10 mouse cellular contexts compared by ENCODE assay signal in the genomic region with DNA sequence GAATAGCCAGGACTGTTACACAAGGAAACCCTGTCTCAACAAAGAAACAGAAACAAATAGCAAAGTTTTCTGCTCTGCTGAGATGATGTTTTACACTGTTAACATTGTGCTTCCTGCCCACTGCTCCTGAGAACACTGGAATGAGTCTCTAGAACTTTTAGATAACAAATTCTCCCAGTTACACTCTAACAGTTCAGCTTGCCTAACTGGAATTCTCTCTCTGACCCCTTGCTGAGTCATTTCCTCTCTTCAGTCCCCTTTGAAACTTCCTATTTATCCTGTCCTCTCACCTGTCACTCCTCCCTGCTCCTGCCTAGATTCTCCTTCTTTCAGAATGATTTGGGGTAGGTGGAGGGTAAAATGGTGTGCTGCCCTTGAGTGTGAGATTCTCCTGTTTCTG. TPM values are rescaled to one million over a fixed set of nuclear protein-coding genes. Genes with fewer than 3 reads are reported as not detected.
A peak's percentile ranks its signal among the peaks of the same experiment; 100 is the strongest.
DNase-seq lines count a peak whose midpoint lies in the region; ATAC-seq and TF ChIP-seq lines count a peak whose summit lies in the region.
"Had no signal": no experiment of that assay in that cellular context is flagged by ENCODE, and none has a peak within 500 bp of the region (broad histone marks: within the 10 kb centered on the region; RNA-seq: fewer than 3 reads in every experiment).

No protein-coding gene starts in this region.

- intact Hi-C loops in heart, adult 2 months (cut with DNase I), result no loop called here
- intact Hi-C loops in heart, postnatal 10 days (cut with DNase I), result no loop called here

- ATAC-seq in midbrain, embryonic 16.5 days, result no peak
- ATAC-seq: midbrain, embryonic 13.5 days had no signal

- TF ChIP-seq CTCF in heart, adult 2 months (IDR thresholded peaks at IDR 0.05), result no peak
- TF ChIP-seq CTCF in liver, adult 2 months (IDR thresholded peaks at IDR 0.05; ENCODE audit: low read depth, low read length), result no peak

- H3K9me3 ChIP-seq in midbrain, embryonic 16.5 days (replicated peaks; ENCODE audit: control insufficient read depth, low read length, poor library complexity, severe bottlenecking), result no peaks in the 10 kb centered on the region
- H3K9me3 ChIP-seq: hindbrain, embryonic 13.5 days; midbrain, embryonic 13.5 days had no signal

- TF ChIP-seq EP300 in heart, adult 2 months (IDR thresholded peaks at IDR 0.05; ENCODE audit: insufficient read depth, low read depth, low read length), result no peak

- no peak overlapping the region for H3K9ac ChIP-seq in heart, adult 2 months (ENCODE audit: low read depth, low read length)
- no peak overlapping the region for H3K9ac ChIP-seq in liver, adult 2 months (ENCODE audit: low read depth, low read length)
- H3K9ac ChIP-seq in midbrain, embryonic 16.5 days (ENCODE audit: low read depth, low read length), result no peak overlapping the region
- H3K9ac ChIP-seq: hindbrain, embryonic 13.5 days; midbrain, embryonic 13.5 days had no signal

- no peaks in the 10 kb centered on the region for H3K27me3 ChIP-seq in heart, adult 2 months (ENCODE audit: control insufficient read depth, insufficient read depth, low read length)
- no peaks in the 10 kb centered on the region for H3K27me3 ChIP-seq in liver, adult 2 months (ENCODE audit: control insufficient read depth, insufficient read depth, low read length)
- no peaks in the 10 kb centered on the region for H3K27me3 ChIP-seq in myocyte (ENCODE audit: control insufficient read depth, insufficient read depth, insufficient read length)
- H3K27me3 ChIP-seq in midbrain, embryonic 16.5 days (ENCODE audit: control insufficient read depth, insufficient read depth, low read depth, low read length), result no peaks in the 10 kb centered on the region
- H3K27me3 ChIP-seq: hindbrain, embryonic 13.5 days; midbrain, embryonic 13.5 days had no signal

- TF ChIP-seq POLR2A in heart, adult 2 months (IDR thresholded peaks at IDR 0.05; ENCODE audit: insufficient read depth, low read depth, low read length), result no peak
- no peak for TF ChIP-seq POLR2A in liver, adult 2 months (IDR thresholded peaks at IDR 0.05; ENCODE audit: extremely low read depth, insufficient read depth, low read length)
- TF ChIP-seq POLR2A in myocyte (IDR thresholded peaks at IDR 0.05; ENCODE audit: insufficient read length, low read depth), result no peak

- H3ac ChIP-seq in myocyte (ENCODE audit: control insufficient read depth, insufficient read length), result no peak overlapping the region

- DNase-seq in heart, adult 2 months, result no peak
- no peak for DNase-seq in heart, postnatal 10 days
- DNase-seq in liver, adult 2 months (ENCODE audit: extremely low read depth, low read depth, low spot score), result no peak
- no peak for DNase-seq in liver
- DNase-seq in urinary bladder, adult 2 months (ENCODE audit: low spot score), result no peak

- peaks cover 4% of the 10 kb centered on the region for H3K79me2 ChIP-seq in heart, adult 2 months (replicated peaks; ENCODE audit: control insufficient read depth, insufficient read depth, low read length)
- H3K79me2 ChIP-seq in liver, adult 2 months (ENCODE audit: control insufficient read depth, insufficient read depth, low read length), result peaks cover 6% of the 10 kb centered on the region; the same call in 1 of the 2 replicates
- peaks cover 29% of the 10 kb centered on the region for H3K79me2 ChIP-seq in myocyte (ENCODE audit: control insufficient read depth, insufficient read depth)

- peaks cover 14% of the 10 kb centered on the region for H3K36me3 ChIP-seq in heart, adult 2 months (ENCODE audit: control insufficient read depth, insufficient read depth, low read length)
- no peaks in the 10 kb centered on the region for H3K36me3 ChIP-seq in liver, adult 2 months (ENCODE audit: control insufficient read depth, insufficient read depth, low read length)
- H3K36me3 ChIP-seq in myocyte (ENCODE audit: control insufficient read depth, insufficient read depth), result no peaks in the 10 kb centered on the region
- no peaks in the 10 kb centered on the region for H3K36me3 ChIP-seq in midbrain, embryonic 16.5 days (ENCODE audit: control insufficient read depth, insufficient read depth, low read length)
- H3K36me3 ChIP-seq: hindbrain, embryonic 13.5 days; midbrain, embryonic 13.5 days had no signal

- peaks cover 11% of the 10 kb centered on the region for H3K4me1 ChIP-seq in heart, adult 2 months (ENCODE audit: control insufficient read depth, insufficient read depth, low read length)
- peaks cover 10% of the 10 kb centered on the region for H3K4me1 ChIP-seq in liver, adult 2 months (ENCODE audit: control insufficient read depth, insufficient read depth, low read length)
- H3K4me1 ChIP-seq in brown adipose tissue, adult 24 weeks (ENCODE audit: control insufficient read depth, insufficient read depth, insufficient read length, low read length), result peaks cover 13% of the 10 kb centered on the region
- H3K4me1 ChIP-seq in midbrain, embryonic 16.5 days (ENCODE audit: control insufficient read depth, insufficient read depth, low read length), result peaks cover 13% of the 10 kb centered on the region

- no peak overlapping the region for H3K4me3 ChIP-seq in heart, adult 2 months
- no peak overlapping the region for H3K4me3 ChIP-seq in liver, adult 2 months (ENCODE audit: insufficient read depth, low read depth, low read length)
- H3K4me3 ChIP-seq in brown adipose tissue, adult 24 weeks (ENCODE audit: insufficient read depth, low read depth, low read length), result no peak overlapping the region
- H3K4me3 ChIP-seq in myocyte, result no peak overlapping the region
- H3K4me3 ChIP-seq in midbrain, embryonic 16.5 days (ENCODE audit: low read depth, low read length), result no peak overlapping the region
- H3K4me3 ChIP-seq: hindbrain, embryonic 13.5 days; midbrain, embryonic 13.5 days had no signal

- peak overlapping the region; percentile 66 for H3K27ac ChIP-seq in heart, adult 2 months
- H3K27ac ChIP-seq in liver, adult 2 months (replicated peaks; ENCODE audit: insufficient read depth, low read depth, low read length), result peak overlapping the region; percentile 26
- H3K27ac ChIP-seq in brown adipose tissue, adult 24 weeks (replicated peaks; ENCODE audit: low read depth, low read length), result peak overlapping the region; percentile 72
- no peak overlapping the region for H3K27ac ChIP-seq in midbrain, embryonic 16.5 days (ENCODE audit: low read length)
- H3K27ac ChIP-seq: hindbrain, embryonic 13.5 days; midbrain, embryonic 13.5 days had no signal

- peak overlapping the region; percentile 66 for H3K4me2 ChIP-seq in myocyte (ENCODE audit: low read depth)
- H3K4me2 ChIP-seq in midbrain, embryonic 16.5 days (ENCODE audit: low read length), result no peak overlapping the region
- H3K4me2 ChIP-seq: hindbrain, embryonic 13.5 days; midbrain, embryonic 13.5 days had no signal

TF ChIP-seq in myocyte, 11 proteins besides CTCF, POLR2A, EP300 and RAD21:
- TF ChIP-seq TCF12 (IDR thresholded peaks at IDR 0.05; ENCODE audit: insufficient read depth, poor library complexity, severe bottlenecking) (no peak), POLR2AphosphoS2 (IDR thresholded peaks at IDR 0.05; ENCODE audit: insufficient read length, low read depth) (no peak), MYOD1 (IDR thresholded peaks at IDR 0.05; ENCODE audit: control insufficient read depth in 1 of 3, insufficient read length in 2 of 3, low read depth in 2 of 3) (no peak), SRF (IDR thresholded peaks at IDR 0.05; ENCODE audit: control insufficient read depth, insufficient read length, low read depth) (no peak), MAX (IDR thresholded peaks at IDR 0.05; ENCODE audit: low read depth) (no peak), E2F4 (IDR thresholded peaks at IDR 0.05; ENCODE audit: insufficient read depth) (no peak), CEBPB (IDR thresholded peaks at IDR 0.05; ENCODE audit: insufficient read depth, poor library complexity, severe bottlenecking) (no peak), REST (IDR thresholded peaks at IDR 0.05; ENCODE audit: insufficient read depth, insufficient read length) (no peak), MYOG (IDR thresholded peaks at IDR 0.05; ENCODE audit: control insufficient read depth in 1 of 3, insufficient read depth in 1 of 3, insufficient read length in 2 of 3, low read depth in 2 of 3) (no peak), TCF3 (IDR thresholded peaks at IDR 0.05; ENCODE audit: insufficient read length, low read depth) (no peak), USF1 (IDR thresholded peaks at IDR 0.05; ENCODE audit: low read depth) (no peak)

RNA-seq across cellular contexts. Expression of gene Strn3, which starts 2.4 kb away (rescaled TPM):
- 100 to 1,000 TPM; 106 to 114 TPM for total RNA-seq in heart, adult 2 months (2021)
- 24.6 and 57.9 TPM in 2 replicates for polyA plus RNA-seq in heart, adult 2 months (2012; rRNA removed)
- 10 to 100 TPM; 88.2 to 97.4 TPM for total RNA-seq in heart, postnatal 10 days (2021)
- 31.2 and 33.7 TPM in 2 replicates for total RNA-seq in liver, adult 2 months (2014; rRNA removed)
- 6.8 and 7.3 TPM in 2 replicates for polyA plus RNA-seq in liver, adult 2 months (2012; rRNA removed)
- polyA plus RNA-seq in brown adipose tissue, adult 24 weeks (2012; ENCODE audit: insufficient read depth, insufficient read length, missing spikeins), result 61.5 and 67.4 TPM in 2 replicates
- polyA plus RNA-seq in myocyte (2012; fragmentation: generic; extraction: Trizol), result 31.3 TPM
- 32.0 and 33.2 TPM in 2 replicates for polyA plus RNA-seq in midbrain, embryonic 16.5 days (2015; fragmentation: Nextera tagmentation; extraction: Ambion mirVana)
- 57.3 and 66.6 TPM in 2 replicates for polyA plus RNA-seq in urinary bladder, adult 2 months (2012; rRNA removed)

RNA-seq across cellular contexts. Expression of gene Ap4s1, which starts 3.3 kb away (rescaled TPM):
- 10 to 100 TPM; 52.0 to 65.4 TPM for total RNA-seq in heart, adult 2 months (2021)
- 20.4 and 31.1 TPM in 2 replicates for polyA plus RNA-seq in heart, adult 2 months (2012; rRNA removed)
- 10 to 100 TPM; 36.9 to 37.8 TPM for total RNA-seq in heart, postnatal 10 days (2021)
- 15.3 and 20.3 TPM in 2 replicates for total RNA-seq in liver, adult 2 months (2014; rRNA removed)
- polyA plus RNA-seq in liver, adult 2 months (2012; rRNA removed), result 3.3 and 4.4 TPM in 2 replicates
- polyA plus RNA-seq in brown adipose tissue, adult 24 weeks (2012; ENCODE audit: insufficient read depth, insufficient read length, missing spikeins), result 76.3 and 112 TPM in 2 replicates
- polyA plus RNA-seq in myocyte (2012; fragmentation: generic; extraction: Trizol), result 12.4 TPM
- polyA plus RNA-seq in midbrain, embryonic 16.5 days (2015; fragmentation: Nextera tagmentation; extraction: Ambion mirVana), result 55.0 and 55.7 TPM in 2 replicates
- polyA plus RNA-seq in urinary bladder, adult 2 months (2012; rRNA removed), result 32.5 and 39.1 TPM in 2 replicates
